Comparison of ENCODE assay signal across 9 mouse cellular contexts in genomic region chr19:45007425-45008191, GRCm38 (mm10). TPM values are rescaled to one million over a fixed set of nuclear protein-coding genes. Genes with fewer than 3 reads are reported as not detected.
DNase-seq lines count a peak whose midpoint lies in the region; ATAC-seq and TF ChIP-seq lines count a peak whose summit lies in the region.
"Had no signal": no experiment of that assay in that cellular context is flagged by ENCODE, and none has a peak within 500 bp of the region (broad histone marks: within the 10 kb centered on the region; RNA-seq: fewer than 3 reads in every experiment).

No protein-coding gene starts in this region.

- intact Hi-C loops in left cerebral cortex, postnatal 36 days (cut with DNase I) = no loop called here

- H3K4me3 ChIP-seq in lung, embryonic 16.5 days (ENCODE audit: low read length) = peak overlapping the region; percentile 98
- peak overlapping the region; percentile 63; the same call in 1 of the 2 replicates for H3K4me3 ChIP-seq in forebrain, embryonic 14.5 days (ENCODE audit: low read depth, low read length)
- H3K4me3 ChIP-seq in small intestine, adult 2 months (ENCODE audit: low read depth, low read length) = peak overlapping the region; percentile 88

- peak overlapping the region; percentile 89 for H3K9ac ChIP-seq in lung, embryonic 16.5 days (ENCODE audit: low read length)
- peak overlapping the region; percentile 78 for H3K9ac ChIP-seq in forebrain, embryonic 14.5 days (ENCODE audit: low read length)

- H3K27ac ChIP-seq in lung, embryonic 16.5 days (ENCODE audit: low read length) = peak overlapping the region; percentile 78; the same call in 1 of the 2 replicates
- H3K27ac ChIP-seq in forebrain, embryonic 14.5 days (ENCODE audit: low read depth, low read length) = no peak overlapping the region
- no peak overlapping the region for H3K27ac ChIP-seq in small intestine, adult 2 months (ENCODE audit: insufficient read depth, low read depth, low read length)

- DNase-seq in lung, postnatal 4 days = no peak
- DNase-seq in forebrain, embryonic 14.5 days (ENCODE audit: low spot score) = no peak
- peak; percentile 29 for DNase-seq in kidney, postnatal 4 days
- no peak for DNase-seq in left cerebral cortex, postnatal 36 days (ENCODE audit: low spot score in 2 of 2)
- no peak for DNase-seq in thymus, postnatal 10 days (ENCODE audit: low spot score in 2 of 2)
- no peak for DNase-seq in layer of hippocampus, adult 9-10 months (ENCODE audit: low spot score)

- 67% methylated on average over 20 of the region's 20 CpGs for WGBS in lung, embryonic 16.5 days
- WGBS in forebrain, embryonic 14.5 days = 88% methylated on average over 20 of the region's 20 CpGs
- 42% methylated on average over 20 of the region's 20 CpGs for WGBS in small intestine, adult 2 months

- H3K9me3 ChIP-seq in lung, embryonic 16.5 days (ENCODE audit: control insufficient read depth, low read length) = no peaks in the 10 kb centered on the region
- no peaks in the 10 kb centered on the region for H3K9me3 ChIP-seq in forebrain, embryonic 14.5 days (replicated peaks; ENCODE audit: control insufficient read depth, low read length)

- peak overlapping the region; percentile 94 for H3K4me2 ChIP-seq in lung, embryonic 16.5 days (ENCODE audit: low read depth, low read length)
- peak overlapping the region; percentile 69 for H3K4me2 ChIP-seq in forebrain, embryonic 14.5 days (ENCODE audit: low read length)

- ATAC-seq in lung, embryonic 16.5 days (ENCODE audit: low read depth) = no peak
- no peak for ATAC-seq in forebrain, embryonic 14.5 days

- peaks cover 28% of the 10 kb centered on the region for H3K36me3 ChIP-seq in lung, embryonic 16.5 days (ENCODE audit: control insufficient read depth, insufficient read depth, low read length)
- H3K36me3 ChIP-seq in forebrain, embryonic 14.5 days (ENCODE audit: control insufficient read depth, insufficient read depth, low read length) = peaks cover 51% of the 10 kb centered on the region
- peaks cover 42% of the 10 kb centered on the region for H3K36me3 ChIP-seq in small intestine, adult 2 months (ENCODE audit: control insufficient read depth, insufficient read depth, low read length)

- no peak for TF ChIP-seq POLR2A in small intestine, adult 2 months (IDR thresholded peaks at IDR 0.05; ENCODE audit: low read depth, low read length)

- H3K4me1 ChIP-seq in lung, embryonic 16.5 days (replicated peaks; ENCODE audit: control insufficient read depth, insufficient read depth, low read length) = peaks cover 19% of the 10 kb centered on the region
- peaks cover 18% of the 10 kb centered on the region for H3K4me1 ChIP-seq in forebrain, embryonic 14.5 days (ENCODE audit: control insufficient read depth, insufficient read depth, low read length)
- H3K4me1 ChIP-seq in small intestine, adult 2 months (ENCODE audit: control insufficient read depth, insufficient read depth, insufficient read length, low read length) = peaks cover 21% of the 10 kb centered on the region; the same call in 1 of the 2 replicates

- no peaks in the 10 kb centered on the region for H3K27me3 ChIP-seq in lung, embryonic 16.5 days (ENCODE audit: control insufficient read depth, insufficient read depth, low read depth, low read length)
- no peaks in the 10 kb centered on the region for H3K27me3 ChIP-seq in forebrain, embryonic 14.5 days (replicated peaks; ENCODE audit: control insufficient read depth, insufficient read depth, low read length)
- H3K27me3 ChIP-seq in small intestine, adult 2 months (ENCODE audit: control insufficient read depth, insufficient read depth, low read length) = no peaks in the 10 kb centered on the region

- TF ChIP-seq CTCF in small intestine, adult 2 months (IDR thresholded peaks at IDR 0.05; ENCODE audit: extremely low read depth, insufficient read length, insufficient replicate concordance, low read depth, low read length) = no peak

RNA-seq across cellular contexts. Expression of gene Mrpl43, which starts 1.4 kb away (rescaled TPM):
- polyA plus RNA-seq in lung, embryonic 16.5 days (2015; fragmentation: Nextera tagmentation; extraction: Ambion mirVana) = 65.2 and 67.2 TPM in 2 replicates
- polyA plus RNA-seq in forebrain, embryonic 14.5 days (2014; fragmentation: Nextera tagmentation; extraction: Ambion mirVana) = 67.1 and 68.4 TPM in 2 replicates
- polyA plus RNA-seq in small intestine, adult 2 months (2012; rRNA removed) = 71.9 and 126 TPM in 2 replicates
- 10 to 100 TPM; 36.1 to 47.5 TPM for total RNA-seq in left cerebral cortex, postnatal 36 days (2021)

RNA-seq across cellular contexts. Expression of gene Twnk, which starts 2.1 kb away (rescaled TPM):
- 19.8 and 19.9 TPM in 2 replicates for polyA plus RNA-seq in lung, embryonic 16.5 days (2015; fragmentation: Nextera tagmentation; extraction: Ambion mirVana)
- polyA plus RNA-seq in forebrain, embryonic 14.5 days (2014; fragmentation: Nextera tagmentation; extraction: Ambion mirVana) = 10.6 and 11.6 TPM in 2 replicates
- 4.1 and 5.9 TPM in 2 replicates for polyA plus RNA-seq in small intestine, adult 2 months (2012; rRNA removed)
- total RNA-seq in left cerebral cortex, postnatal 36 days (2021) = 10 to 100 TPM; 12.3 to 14.0 TPM

RNA-seq across cellular contexts. Expression of gene Lzts2, which starts 6.6 kb away (rescaled TPM):
- polyA plus RNA-seq in lung, embryonic 16.5 days (2015; fragmentation: Nextera tagmentation; extraction: Ambion mirVana) = 50.1 and 51.6 TPM in 2 replicates
- polyA plus RNA-seq in forebrain, embryonic 14.5 days (2014; fragmentation: Nextera tagmentation; extraction: Ambion mirVana) = 15.3 and 17.2 TPM in 2 replicates
- polyA plus RNA-seq in small intestine, adult 2 months (2012; rRNA removed) = 40.3 and 50.4 TPM in 2 replicates
- total RNA-seq in left cerebral cortex, postnatal 36 days (2021) = 10 to 100 TPM; 36.2 to 36.3 TPM

RNA-seq across cellular contexts. Expression of gene Sema4g, which starts 18.7 kb away (rescaled TPM):
- polyA plus RNA-seq in lung, embryonic 16.5 days (2015; fragmentation: Nextera tagmentation; extraction: Ambion mirVana) = 1.3 and 1.6 TPM in 2 replicates
- polyA plus RNA-seq in forebrain, embryonic 14.5 days (2014; fragmentation: Nextera tagmentation; extraction: Ambion mirVana) = 11.0 and 11.3 TPM in 2 replicates
- polyA plus RNA-seq in small intestine, adult 2 months (2012; rRNA removed) = 139 and 344 TPM in 2 replicates
- total RNA-seq in left cerebral cortex, postnatal 36 days (2021) = 10 to 100 TPM; 17.7 to 25.8 TPM
- total RNA-seq: neutrophil, adult 5-6 weeks had no signal

RNA-seq across cellular contexts. Expression of gene Pdzd7, which starts 37.9 kb away (rescaled TPM):
- polyA plus RNA-seq in lung, embryonic 16.5 days (2015; fragmentation: Nextera tagmentation; extraction: Ambion mirVana) = 0.21 and 0.33 TPM in 2 replicates
- 1.1 and 1.8 TPM in 2 replicates for polyA plus RNA-seq in forebrain, embryonic 14.5 days (2014; fragmentation: Nextera tagmentation; extraction: Ambion mirVana)
- polyA plus RNA-seq in small intestine, adult 2 months (2012; rRNA removed) = 0.29 and 1.2 TPM in 2 replicates
- total RNA-seq in left cerebral cortex, postnatal 36 days (2021) = 1 to 10 TPM; 3.3 to 5.8 TPM
- total RNA-seq: neutrophil, adult 5-6 weeks had no signal

Comparison
In these comparisons a context has a peak if more than half of its experiments do, and no peak if none do; other contexts are left out.
1. DNase-seq: peak in kidney, postnatal 4 days (2 of 2); none in lung, postnatal 4 days (0 of 2), forebrain, embryonic 14.5 days (single experiment), left cerebral cortex, postnatal 36 days (0 of 2), thymus, postnatal 10 days (0 of 2) and layer of hippocampus, adult 9-10 months (single experiment).
2. Peak in every context shown above with its lines, with median percentiles within 50 percentile points of each other: H3K4me3 ChIP-seq.